Mouse (Mus musculus): ENCODE measurements around the gene Cnn3. TPM values are rescaled to one million over a fixed set of nuclear protein-coding genes. Genes with fewer than 3 reads are reported as not detected.
A peak's percentile ranks its signal among the peaks of the same experiment; 100 is the strongest.

The Cnn3 gene
- polyA plus RNA-seq, 1 experiment from 2014 or later: 135 TPM

- 70% methylated on average over 6 of the region's 6 CpGs for WGBS
- H3K9ac ChIP-seq (ENCODE audit: low read depth, low read length): no peak overlapping the region
- no peaks in the 10 kb centered on the region for H3K9me3 ChIP-seq (ENCODE audit: control insufficient read depth)
- ATAC-seq: no peak
- H3K36me3 ChIP-seq (ENCODE audit: control insufficient read depth, insufficient read depth): no peaks in the 10 kb centered on the region
- TF ChIP-seq CTCF (IDR thresholded peaks at IDR 0.05; ENCODE audit: low read depth): no peak
- no peaks in the 10 kb centered on the region for H3K27me3 ChIP-seq (replicated peaks; ENCODE audit: control insufficient read depth, insufficient read depth, low read length)
- no peak overlapping the region for H3K4me3 ChIP-seq (ENCODE audit: low read depth, low read length)
- no peak overlapping the region for H3K27ac ChIP-seq (ENCODE audit: low read depth, low read length)
- H3K4me2 ChIP-seq (replicated peaks; ENCODE audit: low read depth): no peak overlapping the region
- no peaks in the 10 kb centered on the region for H3K4me1 ChIP-seq (replicated peaks; ENCODE audit: control insufficient read depth, insufficient read depth, low read length)
Measured at GRCm38 (mm10) chr3:121433359-121433758, 7.1 kb downstream of the Cnn3 start.

- Histone ChIP-seq H3K27me3 (replicated peaks; ENCODE audit: control insufficient read depth, insufficient read depth, low read length) (no peaks in the 10 kb centered on the region), H3K27ac (ENCODE audit: low read depth, low read length) (no peak overlapping the region; the same call in 1 of the 2 replicates), H3K36me3 (ENCODE audit: control insufficient read depth, insufficient read depth) (no peaks in the 10 kb centered on the region), H3K9me3 (ENCODE audit: control insufficient read depth) (no peaks in the 10 kb centered on the region), H3K9ac (ENCODE audit: low read depth, low read length) (no peak overlapping the region), H3K4me2 (replicated peaks; ENCODE audit: low read depth) (no peak overlapping the region), H3K4me1 (replicated peaks; ENCODE audit: control insufficient read depth, insufficient read depth, low read length) (no peaks in the 10 kb centered on the region), H3K4me3 (ENCODE audit: low read depth, low read length) (no peak overlapping the region)
- no peak for TF ChIP-seq CTCF (IDR thresholded peaks at IDR 0.05; ENCODE audit: low read depth)
- ATAC-seq: no peak
- WGBS: 40% methylated on average over 8 of the region's 8 CpGs
Measured at GRCm38 (mm10) chr3:121433968-121434533, 7.8 kb downstream of the Cnn3 start.

- Histone ChIP-seq H3K4me1 (replicated peaks; ENCODE audit: control insufficient read depth, insufficient read depth, low read length) (no peaks in the 10 kb centered on the region), H3K9me3 (ENCODE audit: control insufficient read depth) (no peaks in the 10 kb centered on the region), H3K36me3 (ENCODE audit: control insufficient read depth, insufficient read depth) (no peaks in the 10 kb centered on the region), H3K27me3 (replicated peaks; ENCODE audit: control insufficient read depth, insufficient read depth, low read length) (no peaks in the 10 kb centered on the region), H3K4me2 (replicated peaks; ENCODE audit: low read depth) (no peak overlapping the region), H3K4me3 (ENCODE audit: low read depth, low read length) (no peak overlapping the region), H3K27ac (ENCODE audit: low read depth, low read length) (no peak overlapping the region), H3K9ac (ENCODE audit: low read depth, low read length) (no peak overlapping the region)
- no peak for ATAC-seq
- WGBS: 73% methylated on average over 5 of the region's 5 CpGs
- no peak for TF ChIP-seq CTCF (IDR thresholded peaks at IDR 0.05; ENCODE audit: low read depth)
Measured at GRCm38 (mm10) chr3:121435296-121435695, 9.0 kb downstream of the Cnn3 start.

- no peak overlapping the region for H3K4me2 ChIP-seq (replicated peaks; ENCODE audit: low read depth)
- no peak for ATAC-seq
- no peak overlapping the region for H3K27ac ChIP-seq (ENCODE audit: low read depth, low read length)
- no peaks in the 10 kb centered on the region for H3K4me1 ChIP-seq (replicated peaks; ENCODE audit: control insufficient read depth, insufficient read depth, low read length)
- 62% methylated on average over 7 of the region's 7 CpGs for WGBS
- no peak overlapping the region for H3K9ac ChIP-seq (ENCODE audit: low read depth, low read length)
- no peaks in the 10 kb centered on the region for H3K9me3 ChIP-seq (ENCODE audit: control insufficient read depth)
- TF ChIP-seq CTCF (IDR thresholded peaks at IDR 0.05; ENCODE audit: low read depth): no peak
- H3K4me3 ChIP-seq (ENCODE audit: low read depth, low read length): no peak overlapping the region
- H3K27me3 ChIP-seq (replicated peaks; ENCODE audit: control insufficient read depth, insufficient read depth, low read length): no peaks in the 10 kb centered on the region
- H3K36me3 ChIP-seq (ENCODE audit: control insufficient read depth, insufficient read depth): no peaks in the 10 kb centered on the region
Measured at GRCm38 (mm10) chr3:121437070-121437469, 10.8 kb downstream of the Cnn3 start.

- no peak overlapping the region for H3K4me2 ChIP-seq (replicated peaks; ENCODE audit: low read depth)
- no peaks in the 10 kb centered on the region for H3K36me3 ChIP-seq (ENCODE audit: control insufficient read depth, insufficient read depth)
- no peak for ATAC-seq
- 68% methylated on average over 7 of the region's 7 CpGs for WGBS
- no peaks in the 10 kb centered on the region for H3K27me3 ChIP-seq (replicated peaks; ENCODE audit: control insufficient read depth, insufficient read depth, low read length)
- H3K4me1 ChIP-seq (replicated peaks; ENCODE audit: control insufficient read depth, insufficient read depth, low read length): no peaks in the 10 kb centered on the region
- H3K4me3 ChIP-seq (ENCODE audit: low read depth, low read length): no peak overlapping the region
- H3K9me3 ChIP-seq (ENCODE audit: control insufficient read depth): no peaks in the 10 kb centered on the region
- H3K27ac ChIP-seq (ENCODE audit: low read depth, low read length): 0 out of 2 replicates have a peak overlapping the region, but pooled peaks have one; percentile 7
- no peak for TF ChIP-seq CTCF (IDR thresholded peaks at IDR 0.05; ENCODE audit: low read depth)
- no peak overlapping the region for H3K9ac ChIP-seq (ENCODE audit: low read depth, low read length)
Measured at GRCm38 (mm10) chr3:121437996-121438395, 11.7 kb downstream of the Cnn3 start.

- no peaks in the 10 kb centered on the region for H3K36me3 ChIP-seq (ENCODE audit: control insufficient read depth, insufficient read depth)
Measured at GRCm38 (mm10) chr3:121439623-121440161, 13.4 kb downstream of the Cnn3 start.

More at GRCm38 (mm10) chr3:121439623-121440161, 13.4 kb downstream of the Cnn3 start:
- Histone ChIP-seq H3K27me3 (replicated peaks; ENCODE audit: control insufficient read depth, insufficient read depth, low read length) (no peaks in the 10 kb centered on the region), H3K4me2 (replicated peaks; ENCODE audit: low read depth) (no peak overlapping the region), H3K9ac (ENCODE audit: low read depth, low read length) (no peak overlapping the region), H3K9me3 (ENCODE audit: control insufficient read depth) (no peaks in the 10 kb centered on the region), H3K4me1 (replicated peaks; ENCODE audit: control insufficient read depth, insufficient read depth, low read length) (no peaks in the 10 kb centered on the region), H3K27ac (ENCODE audit: low read depth, low read length) (no peak overlapping the region), H3K4me3 (ENCODE audit: low read depth, low read length) (no peak overlapping the region)
- no peak for TF ChIP-seq CTCF (IDR thresholded peaks at IDR 0.05; ENCODE audit: low read depth)
- ATAC-seq: no peak
- 56% methylated on average over 11 of the region's 11 CpGs for WGBS

Data from intestine, postnatal 0 days (tissue).